Mouse (Mus musculus) heart, adult 2 months (tissue): ENCODE results near the gene Lgals9. TPM values are rescaled to one million over a fixed set of nuclear protein-coding genes. Genes with fewer than 3 reads are reported as not detected.

Experiments used
- DNase-seq, 2 experiments: peaks; one replicate each; pipeline ENCODE4 v3.0.0; 2021
- H3K27ac ChIP-seq: fragments of 200-600 bp; 2 replicates; pipeline ENCODE4 v1.8.1; 2022
- H3K27me3 ChIP-seq: fragments of 200-500 bp; 2 replicates; pipeline ENCODE4 v1.6.1; 2012; ENCODE audit warnings: mild to moderate bottlenecking, low read length, inconsistent platforms, mixed read lengths; ENCODE audit not compliant: control insufficient read depth, insufficient read depth
- H3K36me3 ChIP-seq: fragments of 200-500 bp; 2 replicates; pipeline ENCODE4 v1.6.1; 2012; ENCODE audit warnings: low read length, inconsistent platforms; ENCODE audit not compliant: control insufficient read depth, insufficient read depth
- H3K4me1 ChIP-seq: fragments of 200-500 bp; 2 replicates; pipeline ENCODE4 v1.6.1; 2011; ENCODE audit warnings: low read length; ENCODE audit not compliant: control insufficient read depth, insufficient read depth
- H3K4me3 ChIP-seq: fragments of 200-600 bp; 2 replicates; pipeline ENCODE4 v1.8.1; 2022
- H3K79me2 ChIP-seq: fragments of 200-500 bp; replicated peaks from 2 replicates; pipeline ENCODE4 v1.6.1; 2012; ENCODE audit warnings: mild to moderate bottlenecking, inconsistent platforms, low read length, moderate library complexity, mixed read lengths; ENCODE audit not compliant: control insufficient read depth, insufficient read depth
- H3K9ac ChIP-seq: fragments of 200-500 bp; 2 replicates; pipeline ENCODE4 v1.6.1; 2012; ENCODE audit warnings: low read depth, mild to moderate bottlenecking, control low read depth, inconsistent platforms, low read length, mixed read lengths
- CTCF ChIP-seq: fragments of 200-600 bp; IDR thresholded peaks from 2 replicates; pipeline ENCODE4 v1.8.1; 2022; ENCODE audit warnings: antibody characterized with exemption, mild to moderate bottlenecking, moderate library complexity
- EP300 ChIP-seq: fragments of 200-500 bp; IDR thresholded peaks from 2 replicates; pipeline ENCODE4 v1.6.1; 2011; ENCODE audit warnings: low read depth, low read length, control low read depth; ENCODE audit not compliant: insufficient read depth
- POLR2A ChIP-seq: fragments of 200-500 bp; IDR thresholded peaks from 2 replicates; pipeline ENCODE4 v1.6.1; 2011; ENCODE audit warnings: mild to moderate bottlenecking, low read depth, low read length, control low read depth; ENCODE audit not compliant: insufficient read depth
- WGBS: fragments of 180-500 bp; shearing (Covaris S2); methylation state at CpG from one replicate; pipeline ENCODE4 v1.1.7; 2018; 5-methylcytosine and 5-hydroxymethylcytosine counted together
- intact Hi-C: fragments of 180-260 bp; cut with DNase I; formaldehyde crosslinking; loops from one replicate; pipeline ENCODE4 v1.15.1; 2025
- polyA plus RNA-seq: library from polyadenylated mRNA; depleted of rRNA; stranded (reverse); fragments of >200 nt; gene quantifications from 2 replicates; pipeline ENCODE4 v1.2.3, GENCODE M21; 2012
- total RNA-seq, 2 experiments: library from RNA; stranded (reverse); gene quantifications; 2 replicates each; pipeline ENCODE4 v1.2.3; 2021

Lgals9 gene
- total and polyA plus RNA-seq, 3 experiments: 20.7 to 49.5 (median 23.1) TPM

DNA sequence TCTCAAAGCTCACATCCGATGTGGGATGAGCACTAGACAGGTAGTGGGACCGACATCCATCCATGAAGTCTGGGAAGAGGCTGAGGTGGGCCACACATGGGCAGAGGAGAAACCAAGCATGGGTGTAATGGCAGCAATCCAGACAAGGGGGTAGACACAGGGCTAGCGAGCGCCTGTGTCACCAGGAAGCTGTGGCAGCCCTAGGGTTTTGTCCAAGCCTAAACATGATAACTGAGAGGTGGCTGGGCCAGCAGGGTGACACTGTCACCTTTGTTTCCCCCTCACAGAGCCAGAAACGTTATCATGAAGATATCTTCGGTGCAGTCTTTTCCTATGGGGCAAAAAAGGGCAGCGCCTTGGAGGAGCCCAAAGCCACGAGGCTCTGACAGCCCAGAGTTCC is 25.4 kb downstream of the Lgals9 start:
- H3K36me3 ChIP-seq: no peaks in the 10 kb centered on the region
- intact Hi-C loops: loop anchor here (5.0 to 10.0 kb wide), 2 partner anchors 122 to 405 kb away; partner anchors contain the start of gene Tmem97
- H3K79me2 ChIP-seq: no peaks in the 10 kb centered on the region
- no peaks in the 10 kb centered on the region for H3K4me1 ChIP-seq
- H3K27ac ChIP-seq: no peak overlapping the region
- no peak for DNase-seq
- H3K9ac ChIP-seq: no peak overlapping the region
- 41% methylated on average over 8 of the region's 8 CpGs for WGBS
- TF ChIP-seq POLR2A: no peak
- no peak for TF ChIP-seq CTCF
- no peak for TF ChIP-seq EP300
- H3K4me3 ChIP-seq: no peak overlapping the region
- no peaks in the 10 kb centered on the region for H3K27me3 ChIP-seq

GRCm38 (mm10) chr11:78956260-78956659 is 28.5 kb downstream of the Lgals9 start:
- 13% methylated on average over 7 of the region's 7 CpGs for WGBS

GRCm38 (mm10) chr11:78952467-78952866 is 32.3 kb downstream of the Lgals9 start:
- no peaks in the 10 kb centered on the region for H3K27me3 ChIP-seq
- no peaks in the 10 kb centered on the region for H3K79me2 ChIP-seq
- no peak for DNase-seq
- intact Hi-C loops: loop anchor here (10.0 kb wide), 1 partner anchor 398 kb away; the partner anchor contains the start of gene Tmem97
- H3K36me3 ChIP-seq: no peaks in the 10 kb centered on the region
- no peak overlapping the region for H3K27ac ChIP-seq
- TF ChIP-seq POLR2A (no peak), CTCF (no peak), EP300 (no peak)
- WGBS: 21% methylated on average over 17 of the region's 17 CpGs
- H3K4me1 ChIP-seq: no peaks in the 10 kb centered on the region
- no peak overlapping the region for H3K4me3 ChIP-seq
- no peak overlapping the region for H3K9ac ChIP-seq

More at GRCm38 (mm10) chr11:78956260-78956659, 28.5 kb downstream of the Lgals9 start:
- H3K79me2 ChIP-seq: no peaks in the 10 kb centered on the region
- no peak overlapping the region for H3K4me3 ChIP-seq
- no peaks in the 10 kb centered on the region for H3K36me3 ChIP-seq
- H3K9ac ChIP-seq: no peak overlapping the region
- no peaks in the 10 kb centered on the region for H3K4me1 ChIP-seq
- TF ChIP-seq CTCF (peak; percentile 97), EP300 (peak; percentile 59; the same call in 1 of the 2 replicates), POLR2A (no peak)
- intact Hi-C loops: loop anchor here (1.0 to 10.0 kb wide), 4 partner anchors 33 to 401 kb away; partner anchors contain the start of gene Tmem97
- no peak overlapping the region for H3K27ac ChIP-seq
- peak; percentile 70 to 83 for DNase-seq
- H3K27me3 ChIP-seq: no peaks in the 10 kb centered on the region

DNA sequence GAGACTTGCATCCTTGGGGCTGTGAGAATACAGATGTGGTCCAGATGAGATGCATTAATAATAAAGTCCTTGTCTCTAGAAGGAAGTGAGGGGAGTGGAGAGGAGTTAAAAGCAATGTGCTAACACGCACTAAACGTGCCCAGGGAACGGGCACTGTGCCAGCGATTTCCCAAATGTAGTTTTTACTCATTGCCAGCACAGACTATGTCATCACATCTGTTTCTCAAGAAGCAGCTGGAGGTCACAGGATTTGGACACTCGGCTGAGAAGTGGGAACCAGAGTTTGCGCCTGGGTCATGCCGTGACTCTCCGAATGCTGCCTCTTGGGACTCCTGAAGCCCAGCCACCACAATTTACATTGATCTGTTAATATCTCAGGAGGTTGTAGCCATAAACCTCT is 34.4 kb downstream of the Lgals9 start:
- Histone ChIP-seq H3K4me1 (no peaks in the 10 kb centered on the region), H3K4me3 (no peak overlapping the region), H3K27me3 (no peaks in the 10 kb centered on the region), H3K79me2 (no peaks in the 10 kb centered on the region), H3K36me3 (no peaks in the 10 kb centered on the region), H3K27ac (no peak overlapping the region), H3K9ac (no peak overlapping the region)
- DNase-seq: no peak
- intact Hi-C loops: loop anchor here (10.0 kb wide), 1 partner anchor 396 kb away; the partner anchor contains the start of gene Tmem97
- 54% methylated on average over 8 of the region's 8 CpGs for WGBS
- TF ChIP-seq POLR2A: no peak
- TF ChIP-seq EP300: no peak
- TF ChIP-seq CTCF: no peak

DNA sequence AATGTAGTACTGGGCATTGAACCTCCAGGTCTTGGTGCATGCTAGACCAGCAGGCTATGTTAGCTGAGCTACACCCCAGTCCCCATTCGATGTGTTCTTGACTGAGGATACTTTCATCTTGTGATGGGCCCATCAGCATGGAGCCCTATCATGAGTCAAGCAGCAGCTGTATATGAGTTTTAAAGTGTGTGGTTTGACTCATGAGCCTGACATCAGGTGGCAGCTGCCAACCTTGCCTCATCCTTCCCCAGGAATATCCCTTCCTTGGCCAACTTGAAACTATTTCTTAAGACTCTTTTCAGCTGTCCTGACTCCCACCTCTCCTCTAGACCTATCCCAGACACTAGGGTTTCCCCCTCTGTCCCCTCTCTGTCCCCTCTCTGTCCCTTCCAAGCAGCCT is 41.7 kb downstream of the Lgals9 start:
- H3K36me3 ChIP-seq: no peaks in the 10 kb centered on the region
- no peak overlapping the region for H3K27ac ChIP-seq
- DNase-seq: no peak
- no peaks in the 10 kb centered on the region for H3K27me3 ChIP-seq
- H3K79me2 ChIP-seq: no peaks in the 10 kb centered on the region
- 77% methylated on average over 1 of the region's 1 CpGs for WGBS
- H3K9ac ChIP-seq: no peak overlapping the region
- no peak overlapping the region for H3K4me3 ChIP-seq
- no peaks in the 10 kb centered on the region for H3K4me1 ChIP-seq
- intact Hi-C loops: no loop called here
- TF ChIP-seq EP300 (no peak), POLR2A (no peak), CTCF (no peak)

GRCm38 (mm10) chr11:78935178-78935577 is 49.6 kb downstream of the Lgals9 start:
- intact Hi-C loops: no loop called here
- Histone ChIP-seq H3K79me2 (no peaks in the 10 kb centered on the region; the same call in 1 of the 2 replicates), H3K4me3 (peak overlapping the region; percentile 26; the same call in 1 of the 2 replicates), H3K36me3 (no peaks in the 10 kb centered on the region), H3K27ac (peak overlapping the region; percentile 83), H3K4me1 (peaks cover 3% of the 10 kb centered on the region), H3K9ac (no peak overlapping the region), H3K27me3 (no peaks in the 10 kb centered on the region)
- WGBS: 43% methylated on average over 6 of the region's 6 CpGs
- TF ChIP-seq CTCF (no peak), POLR2A (peak; percentile 39; the same call in 1 of the 2 replicates), EP300 (0 out of 2 replicates have a peak, but pooled peaks have one; percentile 37)
- DNase-seq: peak in 1 of 2 experiments; percentile 34
